Mouse (Mus musculus) kidney, postnatal 25 days (tissue): ENCODE results near the gene Gabrr2.

Experiments used
- DNase-seq, 2 experiments: peaks; one replicate each; pipeline ENCODE4 v3.0.0; 2021; ENCODE audit warnings: mixed read lengths in 2 of 2

Gene Gabrr2

DNA sequence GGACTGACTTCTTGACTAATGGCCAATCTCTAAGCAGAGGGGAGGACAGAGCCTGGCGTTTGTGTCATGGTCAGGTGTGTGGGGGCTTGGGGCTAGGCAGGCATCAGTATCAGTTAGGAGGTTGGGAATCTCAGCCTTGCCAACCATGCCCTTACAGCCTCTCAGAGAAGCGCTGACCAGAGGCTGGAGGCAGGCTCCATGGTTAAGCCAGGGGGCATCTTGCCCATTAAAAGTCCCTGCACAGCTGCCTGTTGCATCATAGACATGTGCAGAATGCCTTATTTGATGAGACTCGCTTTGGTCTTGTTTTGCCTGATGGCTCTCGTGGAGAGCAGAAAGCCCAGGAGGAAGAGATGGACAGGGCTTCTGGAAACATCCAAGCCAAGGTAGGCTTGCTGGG lies at the start of gene Gabrr2:
Gabrr2 (plus strand) TSS at position 19 of the 400 bp plus-strand sequence.
- DNase-seq: no peak

DNA sequence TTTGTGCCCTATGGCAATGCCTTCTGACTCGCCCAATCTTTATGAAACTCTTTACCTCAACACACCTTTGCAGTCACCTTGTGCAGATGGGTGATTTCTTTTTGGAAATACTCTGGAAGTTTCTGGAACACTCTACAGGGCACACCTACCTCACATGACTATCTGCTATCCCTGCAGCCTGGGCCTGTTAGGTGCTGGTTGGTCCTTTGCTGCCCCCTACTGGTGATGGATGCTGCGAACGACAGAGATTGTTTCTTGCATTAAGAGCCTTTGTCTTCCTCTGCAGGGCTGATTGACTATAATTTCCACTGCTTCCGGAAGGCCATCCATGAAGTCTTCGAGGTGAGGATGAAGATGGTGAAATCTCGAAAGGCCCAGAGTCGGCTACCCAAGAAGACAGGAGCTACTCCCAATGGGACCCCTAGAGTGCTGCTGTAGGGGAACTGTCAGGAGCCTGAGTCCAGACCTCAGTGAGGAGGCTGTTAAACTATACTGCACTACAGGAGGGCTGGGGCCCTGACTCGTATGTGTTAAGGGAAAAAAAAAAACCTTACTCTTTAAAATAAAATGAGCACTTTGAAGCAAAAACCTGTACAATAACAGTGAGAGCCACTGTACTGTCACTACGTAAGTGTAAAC lies 44.3 kb upstream of the Gabrr2 start:
- peak; percentile 88 to 96 for DNase-seq

DNA sequence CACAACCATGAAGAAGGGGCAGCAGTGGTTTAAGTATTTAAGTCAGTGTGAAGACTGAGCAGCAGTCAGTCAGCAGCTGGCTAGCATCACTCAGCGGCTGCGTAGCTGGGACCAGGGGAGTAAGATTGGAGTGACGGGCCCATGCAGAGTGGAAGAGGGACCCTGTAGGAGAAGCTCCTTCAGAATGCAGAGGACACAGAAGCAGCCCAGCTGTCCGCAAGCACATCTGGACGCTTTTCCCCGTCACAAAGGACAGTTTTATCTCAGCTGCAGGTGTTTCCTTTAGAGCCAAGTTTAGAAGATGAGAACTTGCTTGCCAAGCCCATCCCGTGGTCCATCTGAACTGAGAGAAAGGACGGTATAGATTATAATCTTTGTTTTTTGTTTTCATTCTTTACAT lies 38.4 kb upstream of the Gabrr2 start:
- no peak for DNase-seq

DNA sequence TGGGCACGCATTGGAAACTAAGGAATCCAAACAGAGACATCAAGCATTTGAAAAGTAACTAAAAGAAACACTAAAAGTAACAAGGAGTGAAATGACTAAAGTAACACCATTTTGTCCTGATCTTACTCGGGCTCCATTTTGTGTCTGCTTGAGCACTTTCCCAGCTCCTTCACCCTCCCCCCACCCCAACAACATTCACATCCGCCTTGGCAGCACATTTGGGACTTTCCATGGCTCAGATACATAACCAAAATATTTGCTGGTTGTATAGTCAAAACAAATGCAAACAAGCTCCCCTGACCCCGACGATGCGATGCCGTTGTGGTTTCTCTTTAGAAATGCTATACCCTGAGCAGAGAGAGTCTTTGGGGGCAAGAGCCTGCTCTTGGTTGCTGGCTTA lies 33.7 kb upstream of the Gabrr2 start:
- DNase-seq: no peak

DNA sequence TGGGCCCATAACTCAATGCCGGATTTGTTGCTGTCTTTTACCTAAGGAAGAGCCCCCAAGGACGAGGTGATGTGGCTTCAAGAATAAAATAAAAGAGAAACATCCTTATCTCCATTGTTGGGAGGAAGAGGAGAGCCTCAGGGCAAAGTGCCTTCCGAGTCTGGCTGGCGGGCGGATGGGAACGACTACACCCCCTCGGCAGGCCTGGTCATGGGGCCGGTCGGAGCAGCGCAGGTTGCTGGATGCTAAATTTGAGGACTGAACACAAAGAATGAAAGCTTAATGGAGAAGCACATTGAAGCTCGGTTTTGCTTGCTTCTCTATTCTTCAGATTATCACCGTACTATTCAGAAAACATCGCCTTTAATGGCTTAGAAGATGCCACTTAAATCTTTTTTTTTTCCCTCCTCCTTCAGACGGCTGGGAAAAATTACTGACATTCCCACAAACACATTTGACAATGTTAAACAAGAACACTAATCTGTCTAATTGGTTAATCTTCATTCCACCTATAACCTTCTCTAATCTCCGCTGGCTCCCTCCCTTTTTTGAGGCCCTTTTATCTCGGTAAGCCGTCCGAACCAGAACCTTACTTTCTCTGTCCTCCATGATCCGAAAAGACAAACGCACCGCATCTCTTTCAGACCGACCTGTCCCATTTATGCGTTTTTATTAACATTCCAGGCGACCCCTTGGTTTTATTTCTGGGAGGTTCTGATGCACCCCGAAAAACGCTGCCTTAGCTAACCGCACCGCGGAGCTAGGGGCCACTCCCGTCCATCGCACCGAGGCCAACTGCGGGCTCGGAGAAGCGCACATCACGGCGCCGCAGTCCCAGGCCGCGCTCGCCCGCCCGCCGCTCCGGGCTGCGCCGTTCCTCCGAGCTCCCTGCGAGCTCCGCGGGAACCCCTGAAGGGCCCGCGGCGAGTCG lies 32.3 kb upstream of the Gabrr2 start:
- DNase-seq: peak in 1 of 2 experiments; percentile 9

DNA sequence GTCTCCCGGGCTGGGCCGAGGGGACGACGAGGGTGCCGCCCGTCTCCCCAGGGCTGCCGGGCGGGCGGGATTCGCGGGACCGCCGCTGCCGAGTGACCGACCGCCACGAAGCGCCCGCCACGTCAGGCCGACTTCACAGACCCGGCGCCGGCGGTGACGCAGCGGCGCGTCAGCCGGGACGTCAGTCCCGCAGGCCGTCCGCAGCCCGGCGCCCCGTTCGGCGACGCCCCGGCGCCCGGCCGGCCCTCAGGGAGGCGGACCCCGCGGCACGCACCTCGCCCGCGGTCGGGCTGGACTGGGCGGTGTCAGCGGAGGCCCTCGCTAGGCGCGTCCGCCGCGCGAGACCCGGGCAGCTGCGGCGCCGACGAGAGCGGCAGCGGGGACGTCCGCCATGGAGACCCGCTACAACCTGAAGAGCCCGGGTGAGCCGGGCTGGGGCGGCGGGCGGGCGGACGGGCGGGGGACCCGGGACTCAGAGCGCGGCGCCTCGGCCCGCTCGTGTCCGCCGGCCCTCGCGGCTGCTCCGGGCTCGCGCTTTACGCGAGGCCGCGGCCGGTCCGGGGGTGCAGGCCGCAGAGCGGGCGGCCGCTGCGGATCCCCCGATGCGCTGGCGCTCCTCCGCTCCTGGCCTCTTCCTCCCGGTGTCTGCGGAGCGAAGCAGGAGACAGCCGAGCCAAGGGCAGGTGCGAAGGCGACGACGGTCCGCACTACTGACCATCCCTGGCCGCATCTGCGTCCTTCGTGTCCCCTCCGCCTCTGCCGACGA lies 31.4 kb upstream of the Gabrr2 start, which contains the start of gene Ube2j1:
Ube2j1 (plus strand) TSS at position 222 of the 766 bp plus-strand sequence.
- DNase-seq: peak; percentile 84 to 96

DNA sequence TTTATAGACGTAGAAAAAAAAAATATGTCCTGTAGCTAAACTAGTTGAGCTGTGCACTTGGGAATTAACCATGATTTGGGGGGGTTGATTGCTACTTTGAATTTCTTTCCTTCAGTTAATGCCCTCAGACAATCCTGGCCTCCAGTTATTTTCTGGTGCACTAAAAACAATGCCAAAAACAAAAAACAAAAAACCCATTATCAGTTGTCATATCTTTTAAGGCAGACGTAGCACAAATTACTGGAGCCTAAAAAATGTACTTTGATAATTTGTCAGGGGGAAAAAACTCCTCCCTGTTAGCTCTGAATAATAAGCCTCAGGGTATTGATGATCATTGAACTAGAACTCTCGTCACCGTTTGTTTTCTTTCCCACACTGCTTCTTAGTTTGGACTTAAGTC lies 30.8 kb upstream of the Gabrr2 start:
- no peak for DNase-seq

DNA sequence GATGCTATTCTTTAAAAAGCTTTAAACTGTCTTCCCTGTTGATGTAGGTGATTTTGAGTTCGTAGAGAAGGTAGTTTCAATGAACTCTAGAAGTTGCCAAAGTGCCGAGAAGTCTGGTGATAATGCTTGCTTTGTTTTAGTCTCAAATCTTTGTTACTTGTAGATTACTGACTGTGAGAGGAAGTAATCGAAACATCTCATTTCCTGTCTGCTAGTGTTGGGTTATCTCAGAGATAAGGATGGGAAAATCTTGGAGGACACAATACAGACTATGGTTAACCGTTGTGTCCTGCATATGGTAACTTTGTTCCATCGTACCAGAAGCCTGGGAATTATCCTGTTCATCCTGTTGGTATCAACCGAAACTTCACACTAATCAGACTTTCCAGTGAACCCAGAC lies 29.3 kb upstream of the Gabrr2 start:
- DNase-seq: no peak

DNA sequence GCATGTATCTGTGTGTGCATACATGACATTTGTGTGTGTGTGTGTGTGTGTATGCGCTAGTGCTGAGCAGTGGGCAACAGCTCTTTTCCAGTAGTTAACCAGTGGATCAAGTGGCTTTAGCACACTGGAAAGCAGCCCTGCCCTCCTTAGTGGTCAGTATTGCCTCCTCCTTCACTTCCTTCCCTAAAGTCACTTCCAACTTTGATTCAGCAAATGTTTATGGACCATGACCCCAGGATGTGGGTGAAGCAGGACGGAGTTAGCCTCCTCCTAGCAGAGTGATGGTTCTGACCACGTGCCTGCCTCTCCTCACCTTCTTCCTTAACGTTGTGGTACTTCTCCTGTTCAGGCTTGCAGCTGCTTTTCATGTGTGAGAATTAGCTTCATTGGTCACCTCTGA lies 23.0 kb upstream of the Gabrr2 start:
- no peak for DNase-seq

DNA sequence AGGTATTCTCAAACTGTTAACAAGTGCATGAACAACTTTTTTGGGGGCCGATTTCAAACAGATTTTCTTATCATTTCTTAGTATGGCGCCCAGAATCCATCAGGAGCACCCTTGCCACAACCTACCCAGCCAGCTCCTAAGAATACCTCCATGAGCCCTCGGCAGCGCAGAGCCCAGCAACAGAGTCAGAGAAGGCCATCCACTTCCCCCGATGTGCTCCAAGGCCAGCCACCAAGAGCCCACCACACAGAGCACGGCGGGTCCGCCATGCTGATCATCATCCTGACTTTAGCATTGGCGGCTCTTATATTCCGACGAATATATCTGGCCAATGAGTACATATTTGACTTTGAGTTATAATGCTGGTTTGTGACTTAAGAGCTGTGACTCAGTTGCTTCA lies 13.2 kb upstream of the Gabrr2 start:
- no peak for DNase-seq

DNA sequence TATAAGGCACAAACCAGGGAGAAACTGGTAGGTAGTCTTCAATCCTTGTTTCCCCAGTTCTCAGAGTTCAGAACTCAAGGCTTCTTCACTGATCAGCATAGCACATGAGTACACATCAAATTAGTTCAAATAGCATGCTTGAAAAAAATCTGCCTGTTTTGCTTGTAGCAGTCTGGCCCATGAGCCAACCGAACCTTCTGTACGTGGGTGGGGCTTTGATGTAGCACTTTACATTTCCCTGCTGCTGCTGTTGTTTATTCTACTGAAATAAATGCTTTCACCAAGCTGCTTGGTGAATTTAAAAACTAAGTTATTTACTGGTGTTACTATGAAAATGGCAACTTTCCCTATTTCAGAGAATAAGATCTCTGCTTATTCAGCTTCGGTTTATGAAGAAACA lies 10.7 kb upstream of the Gabrr2 start:
- DNase-seq: no peak

DNA sequence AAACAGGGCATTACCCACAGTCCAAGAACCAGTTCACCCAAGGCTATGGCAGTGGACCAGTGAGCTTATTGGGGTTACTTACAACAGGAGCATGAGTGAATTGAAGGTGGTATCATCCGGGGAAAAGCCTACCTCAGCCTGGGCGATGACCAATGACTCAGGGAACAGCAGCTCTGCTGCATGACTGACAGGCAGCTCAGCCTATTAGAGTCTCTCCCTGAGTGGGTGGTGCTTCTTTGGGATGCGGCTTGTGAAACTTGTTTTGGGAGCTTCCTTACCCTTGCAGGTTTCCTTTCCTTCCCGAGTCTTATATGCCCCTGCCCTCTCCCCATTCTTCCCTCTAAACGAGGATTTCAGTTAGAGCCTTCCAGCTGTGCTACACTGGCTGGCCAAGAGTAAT lies 10.1 kb upstream of the Gabrr2 start:
- DNase-seq: no peak

DNA sequence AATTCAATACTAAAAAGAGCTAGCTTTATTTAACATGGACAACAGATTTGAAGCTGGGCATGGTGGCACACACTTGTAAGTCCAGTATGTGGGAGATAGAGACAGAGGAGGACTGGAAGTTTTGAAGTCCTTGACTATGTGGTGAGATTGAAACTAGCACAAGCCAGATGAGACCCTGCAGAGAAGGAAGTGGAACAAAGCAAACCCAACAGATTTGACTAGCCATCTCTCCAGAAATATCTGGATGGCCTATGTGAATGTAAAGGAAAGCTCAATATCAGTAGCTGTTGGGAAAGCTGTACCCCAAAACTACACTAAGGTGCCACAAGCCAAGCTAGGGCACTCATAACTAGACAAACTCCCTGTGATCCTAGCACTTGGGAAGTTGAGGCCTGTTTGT lies 8.4 kb upstream of the Gabrr2 start:
- DNase-seq: no peak

DNA sequence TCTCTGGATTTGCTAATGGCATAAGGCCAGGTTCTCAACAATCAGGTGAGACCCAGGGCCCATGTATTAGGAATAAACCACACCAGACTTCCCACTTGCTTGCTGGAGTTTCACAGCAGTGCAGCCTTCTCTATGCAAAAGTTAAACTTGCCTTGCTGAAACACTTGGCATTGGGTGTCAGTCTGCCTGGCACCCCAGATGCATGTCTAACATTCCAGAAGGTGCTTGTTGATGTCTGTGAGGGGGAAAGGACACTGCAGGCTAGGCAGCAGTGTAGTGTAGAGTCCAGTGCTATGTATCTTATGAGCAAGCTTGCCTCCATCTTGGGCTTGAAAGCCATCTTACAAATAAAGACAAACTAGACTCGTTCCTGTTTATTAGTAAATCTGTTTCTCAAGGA lies 6.5 kb upstream of the Gabrr2 start:
- no peak for DNase-seq

DNA sequence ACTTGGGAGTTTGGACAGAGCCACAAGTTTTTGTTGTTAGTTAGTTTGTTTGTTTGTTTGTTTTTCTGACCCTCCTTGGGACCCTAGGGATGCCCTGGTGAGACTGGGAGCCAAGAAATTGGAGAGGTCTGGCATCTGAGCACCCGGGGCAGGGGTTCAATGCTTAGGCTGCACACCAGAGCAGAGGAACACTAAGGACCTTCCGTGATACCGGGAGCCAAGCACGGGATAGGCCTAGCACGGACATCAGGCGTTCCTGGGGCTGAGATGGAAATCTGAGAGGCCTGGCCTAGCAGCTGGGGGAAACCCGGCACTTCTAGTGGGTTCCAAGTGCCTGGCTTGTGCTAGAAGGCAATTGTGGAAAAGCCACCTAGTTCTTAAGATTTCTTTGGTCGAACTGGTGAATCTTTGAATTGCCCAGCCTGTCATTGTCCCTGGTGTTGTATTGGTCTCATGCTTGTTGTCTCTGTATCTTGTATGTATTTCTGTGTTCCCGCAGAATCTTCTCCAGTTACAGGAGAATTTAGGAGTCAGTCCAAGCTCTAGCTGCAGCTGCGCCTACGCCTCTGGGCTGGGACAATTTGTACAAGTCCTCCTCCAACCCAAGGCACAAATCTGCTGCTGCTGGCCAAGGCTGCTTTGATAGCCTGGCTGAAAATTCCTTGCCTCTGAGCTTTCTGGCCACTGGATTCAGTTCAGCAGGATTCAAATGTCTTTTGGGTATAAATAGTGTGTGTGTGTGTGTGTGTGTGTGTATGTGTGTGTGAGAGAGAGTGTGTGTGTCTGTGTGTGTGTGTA lies 4.7 kb upstream of the Gabrr2 start:
- DNase-seq: peak in 1 of 2 experiments; percentile 50

DNA sequence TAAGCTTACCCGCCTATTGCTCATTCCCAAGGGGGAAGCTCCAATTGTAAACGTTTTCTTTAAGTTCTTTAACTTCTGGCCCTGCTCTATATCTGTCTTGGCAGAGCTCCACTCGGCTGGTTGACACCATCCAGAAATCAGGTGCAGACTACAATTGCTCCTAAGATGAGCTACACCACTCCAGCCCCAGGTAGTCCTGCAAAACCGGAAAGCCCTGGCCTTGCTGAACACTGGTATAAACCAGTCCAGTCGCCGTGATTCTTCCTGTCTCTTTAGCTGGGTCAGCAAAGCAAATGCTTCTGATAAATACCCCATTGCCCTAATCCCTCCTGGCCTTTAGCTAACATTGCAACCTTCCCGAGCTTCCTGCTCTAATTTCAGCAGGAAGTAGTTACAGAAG lies 1.6 kb upstream of the Gabrr2 start:
- DNase-seq: no peak

DNA sequence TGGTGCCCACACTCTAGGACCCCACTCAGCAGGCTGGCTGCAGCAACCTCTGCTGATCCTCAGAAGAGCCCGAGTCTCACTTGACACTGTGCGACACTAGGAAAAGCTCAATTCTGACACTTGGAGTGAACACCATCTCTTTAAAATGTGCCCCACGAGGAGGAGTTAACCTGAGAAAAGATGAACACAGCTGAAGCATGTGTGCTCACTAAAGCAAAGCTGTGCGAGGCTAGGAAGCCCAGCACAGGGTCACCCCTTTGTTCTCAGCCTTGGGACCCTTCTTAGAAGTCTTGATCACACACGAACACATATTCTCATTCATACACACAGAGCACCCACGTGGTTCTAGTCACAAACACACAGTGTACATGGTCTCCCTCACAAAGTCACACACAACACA lies 2.2 kb downstream of the Gabrr2 start:
- DNase-seq: no peak

DNA sequence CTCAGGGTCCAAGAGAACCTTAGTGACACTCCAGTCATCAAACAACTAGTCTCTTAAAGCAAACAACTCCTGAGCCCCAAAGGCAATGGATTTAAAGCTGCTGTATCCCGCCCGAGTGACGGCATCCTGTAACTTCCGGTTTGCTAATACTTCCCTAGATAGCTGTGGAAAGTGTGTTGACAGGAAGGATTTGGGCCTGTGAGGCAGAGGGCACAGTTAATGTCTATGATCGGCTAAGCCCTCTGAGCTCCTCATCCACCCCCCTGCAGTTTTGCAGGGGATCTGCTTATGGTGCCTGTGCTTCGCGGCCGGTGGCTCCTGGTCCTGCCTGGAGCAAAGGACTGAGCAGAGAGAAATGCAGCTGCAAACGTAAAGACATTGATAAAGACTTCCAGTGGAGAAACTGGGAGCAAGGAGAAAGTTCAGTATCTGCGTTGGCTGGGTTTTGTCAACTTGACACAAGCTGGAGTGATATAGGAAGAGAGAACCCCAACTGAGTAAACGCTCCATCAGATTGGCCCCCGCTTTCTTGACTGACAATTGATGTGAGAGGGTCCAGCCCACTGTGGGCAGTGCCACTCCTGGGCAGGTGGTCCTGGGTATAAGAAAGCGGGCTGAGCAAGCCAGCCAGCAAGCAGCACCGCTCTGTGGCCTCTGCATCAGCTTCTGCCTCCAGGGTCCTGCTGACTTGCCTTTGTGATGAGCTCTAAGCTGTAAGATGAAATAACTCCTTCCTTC lies 3.6 kb downstream of the Gabrr2 start:
- DNase-seq: no peak

DNA sequence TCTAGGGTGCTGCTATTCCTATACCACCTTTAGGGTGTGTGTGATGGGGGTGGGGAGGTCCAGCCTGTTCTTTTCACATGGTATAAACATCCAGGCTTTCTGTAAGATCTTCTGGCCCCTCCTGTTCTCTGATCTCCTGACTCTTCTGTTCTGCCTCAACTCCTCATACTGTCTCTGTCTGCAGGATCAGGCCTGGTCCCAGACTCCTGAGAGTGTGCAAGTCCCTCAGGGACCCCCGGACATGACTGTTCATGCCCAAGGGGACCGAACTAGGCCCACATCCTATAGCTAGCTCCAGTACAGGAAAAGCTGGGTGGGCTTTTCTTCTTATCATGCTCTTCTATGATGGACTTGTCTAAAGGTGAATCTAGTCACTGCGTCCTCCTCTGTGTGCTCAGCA lies 4.5 kb downstream of the Gabrr2 start:
- no peak for DNase-seq

DNA sequence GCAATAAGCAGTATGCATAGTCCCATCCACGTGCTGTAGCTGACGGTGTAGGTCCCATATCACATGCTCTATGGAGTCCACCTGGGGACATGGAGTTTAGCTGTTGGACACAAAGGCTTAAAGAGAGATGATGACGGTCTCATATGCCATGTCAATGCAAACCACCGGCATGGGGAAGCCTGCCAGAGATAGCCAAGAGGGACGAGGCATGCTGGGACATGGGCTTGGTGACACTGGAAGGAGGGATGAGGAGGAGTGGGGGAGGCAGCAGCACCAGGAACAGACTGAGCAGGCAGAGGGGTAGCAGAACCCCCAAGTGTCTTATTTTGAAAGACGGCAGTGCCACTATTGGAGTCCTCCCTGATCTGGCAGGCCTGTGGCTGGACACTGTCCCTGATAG lies 5.0 kb downstream of the Gabrr2 start:
- DNase-seq: no peak

DNA sequence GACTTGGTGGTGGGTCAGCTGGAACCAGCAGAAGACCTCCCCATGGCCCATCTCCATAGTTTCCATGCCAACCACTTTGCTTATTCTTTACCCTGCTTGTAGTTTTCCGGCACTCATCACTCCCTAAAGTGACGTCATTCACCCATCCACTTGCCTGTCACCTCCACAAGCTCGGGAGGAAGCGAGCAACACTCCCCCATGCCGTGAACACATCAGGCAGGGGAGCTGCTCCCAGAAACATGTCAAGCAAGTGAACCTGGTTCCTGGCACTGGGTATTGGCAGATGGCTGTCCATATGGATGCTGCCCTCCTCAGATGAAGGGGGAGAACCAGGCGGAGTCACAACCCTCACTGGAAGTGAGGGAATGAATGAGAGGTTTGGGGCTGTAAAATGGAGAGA lies 6.1 kb downstream of the Gabrr2 start:
- DNase-seq: no peak

DNA sequence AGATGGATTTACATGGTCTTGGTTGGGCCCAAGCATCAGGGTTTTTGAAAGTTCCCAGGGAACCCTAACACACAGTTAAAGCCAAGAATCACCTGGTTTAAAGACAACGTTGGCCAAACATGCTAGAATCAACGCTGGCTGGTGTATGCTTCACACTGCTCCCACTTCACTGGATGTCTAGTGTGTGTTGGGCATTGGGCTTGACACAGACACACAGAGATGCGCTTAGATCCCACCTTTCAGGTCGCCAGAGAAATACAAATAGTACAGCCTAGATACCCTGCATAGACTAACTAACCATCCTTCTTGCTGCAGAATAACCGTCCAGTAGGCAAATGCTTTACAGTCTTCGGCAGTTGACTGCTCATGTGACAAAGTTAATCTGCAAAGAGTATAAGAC lies 7.5 kb downstream of the Gabrr2 start:
- DNase-seq: no peak
